Mouse (Mus musculus): Measurements from ENCODE around the gene Hist4h4. TPM values are rescaled to one million over a fixed set of nuclear protein-coding genes. Genes with fewer than 3 reads are reported as not detected.
A peak's percentile ranks its signal among the peaks of the same experiment; 100 is the strongest.

The Hist4h4 gene
- polyA plus RNA-seq (2015; fragmentation: Nextera tagmentation; extraction: Ambion mirVana): 0.35 and 0.54 TPM in 2 replicates

GRCm38 (mm10) chr6:136803739-136804633, at the start of gene Hist4h4:
Hist4h4 (minus strand) TSS chr6:136804415.
- H3K4me2 ChIP-seq (ENCODE audit: low read length): peak within 1 kb of the TSS; percentile 91
- WGBS: 0% methylated on average over 50 of the region's 50 CpGs
- no peaks in the 10 kb centered on the region for H3K36me3 ChIP-seq (ENCODE audit: control insufficient read depth, insufficient read depth, low read length)
- peak within 1 kb of the TSS; percentile 92 for H3K9ac ChIP-seq (ENCODE audit: low read depth, low read length)
- peak within 1 kb of the TSS; percentile 100 for H3K27ac ChIP-seq (ENCODE audit: low read depth, low read length)
- peaks cover 19% of the 10 kb centered on the region for H3K4me1 ChIP-seq (ENCODE audit: control insufficient read depth, insufficient read depth, low read depth, low read length)
- H3K9me3 ChIP-seq (ENCODE audit: control insufficient read depth, low read length): no peaks in the 10 kb centered on the region
- H3K27me3 ChIP-seq (replicated peaks; ENCODE audit: control insufficient read depth, insufficient read depth, low read length): no peaks in the 10 kb centered on the region
- peak; percentile 74 for ATAC-seq
- H3K4me3 ChIP-seq (ENCODE audit: low read length): peak within 1 kb of the TSS; percentile 74

GRCm38 (mm10) chr6:136852762-136853161, 48.5 kb upstream of the Hist4h4 start:
- no peaks in the 10 kb centered on the region for H3K4me1 ChIP-seq (ENCODE audit: control insufficient read depth, insufficient read depth, low read depth, low read length)
- no peak overlapping the region for H3K27ac ChIP-seq (ENCODE audit: low read depth, low read length)
- 60% methylated on average over 3 of the region's 3 CpGs for WGBS
- ATAC-seq: no peak
- no peaks in the 10 kb centered on the region for H3K9me3 ChIP-seq (ENCODE audit: control insufficient read depth, low read length)
- no peak overlapping the region for H3K4me2 ChIP-seq (ENCODE audit: low read length)
- H3K4me3 ChIP-seq (ENCODE audit: low read length): no peak overlapping the region
- H3K27me3 ChIP-seq (replicated peaks; ENCODE audit: control insufficient read depth, insufficient read depth, low read length): no peaks in the 10 kb centered on the region
- H3K9ac ChIP-seq (ENCODE audit: low read depth, low read length): no peak overlapping the region
- no peaks in the 10 kb centered on the region for H3K36me3 ChIP-seq (ENCODE audit: control insufficient read depth, insufficient read depth, low read length)

GRCm38 (mm10) chr6:136852348-136852747, 48.1 kb upstream of the Hist4h4 start:
- Histone ChIP-seq H3K4me2 (ENCODE audit: low read length) (no peak overlapping the region), H3K4me1 (ENCODE audit: control insufficient read depth, insufficient read depth, low read depth, low read length) (no peaks in the 10 kb centered on the region), H3K27me3 (replicated peaks; ENCODE audit: control insufficient read depth, insufficient read depth, low read length) (no peaks in the 10 kb centered on the region), H3K4me3 (ENCODE audit: low read length) (no peak overlapping the region), H3K27ac (ENCODE audit: low read depth, low read length) (no peak overlapping the region), H3K9me3 (ENCODE audit: control insufficient read depth, low read length) (no peaks in the 10 kb centered on the region), H3K36me3 (ENCODE audit: control insufficient read depth, insufficient read depth, low read length) (no peaks in the 10 kb centered on the region), H3K9ac (ENCODE audit: low read depth, low read length) (no peak overlapping the region)
- WGBS: 77% methylated on average over 4 of the region's 4 CpGs
- no peak for ATAC-seq

DNA sequence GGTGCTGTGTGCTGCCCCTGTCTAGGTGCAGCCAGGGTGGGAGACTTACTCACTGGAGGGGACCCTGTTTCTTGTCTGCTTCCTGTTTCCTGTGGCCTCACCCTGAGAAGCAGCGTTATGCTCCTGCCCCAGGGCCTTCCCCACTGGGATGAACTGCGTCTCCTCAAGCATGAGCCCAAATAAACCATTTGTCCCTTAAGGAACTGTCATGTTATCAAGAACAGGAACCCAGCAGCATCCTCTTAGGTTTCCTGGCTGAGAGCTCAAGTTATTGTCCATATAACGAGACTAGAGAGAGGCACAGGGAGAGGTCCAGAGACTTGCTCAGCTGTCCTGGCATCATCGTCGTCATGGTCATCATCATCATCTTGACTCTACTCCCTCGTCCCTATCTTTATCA, 46.1 kb upstream of the Hist4h4 start:
- Histone ChIP-seq H3K4me1 (ENCODE audit: control insufficient read depth, insufficient read depth, low read depth, low read length) (no peaks in the 10 kb centered on the region), H3K27me3 (replicated peaks; ENCODE audit: control insufficient read depth, insufficient read depth, low read length) (no peaks in the 10 kb centered on the region), H3K9ac (ENCODE audit: low read depth, low read length) (no peak overlapping the region), H3K4me2 (ENCODE audit: low read length) (no peak overlapping the region), H3K4me3 (ENCODE audit: low read length) (no peak overlapping the region), H3K36me3 (ENCODE audit: control insufficient read depth, insufficient read depth, low read length) (no peaks in the 10 kb centered on the region), H3K27ac (ENCODE audit: low read depth, low read length) (no peak overlapping the region), H3K9me3 (ENCODE audit: control insufficient read depth, low read length) (no peaks in the 10 kb centered on the region)
- ATAC-seq: no peak
- 80% methylated on average over 6 of the region's 6 CpGs for WGBS

DNA sequence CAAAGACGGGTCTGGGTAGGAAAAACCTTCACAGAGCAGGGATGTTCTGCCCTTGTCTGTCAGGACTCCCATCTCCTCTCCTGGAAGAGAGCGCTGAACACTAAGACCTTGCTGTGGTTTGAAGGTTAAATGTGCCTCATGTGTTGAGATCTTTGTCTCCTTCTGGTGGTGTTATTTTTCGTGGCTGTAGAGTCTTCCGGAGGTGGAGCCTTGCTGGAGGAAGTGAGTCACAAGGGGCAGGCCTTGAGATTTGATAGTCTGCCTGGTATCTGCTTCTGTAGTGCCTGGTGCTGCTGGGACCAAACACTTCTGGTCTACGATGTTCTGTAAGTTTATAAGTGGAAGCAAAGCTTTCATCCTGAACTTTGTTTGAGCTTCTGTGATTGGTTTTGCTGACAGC, 44.8 kb upstream of the Hist4h4 start:
- ATAC-seq: no peak
- no peaks in the 10 kb centered on the region for H3K4me1 ChIP-seq (ENCODE audit: control insufficient read depth, insufficient read depth, low read depth, low read length)
- H3K9ac ChIP-seq (ENCODE audit: low read depth, low read length): no peak overlapping the region
- H3K4me2 ChIP-seq (ENCODE audit: low read length): no peak overlapping the region
- H3K9me3 ChIP-seq (ENCODE audit: control insufficient read depth, low read length): no peaks in the 10 kb centered on the region
- 86% methylated on average over 5 of the region's 5 CpGs for WGBS
- no peak overlapping the region for H3K4me3 ChIP-seq (ENCODE audit: low read length)
- H3K27me3 ChIP-seq (replicated peaks; ENCODE audit: control insufficient read depth, insufficient read depth, low read length): no peaks in the 10 kb centered on the region
- H3K36me3 ChIP-seq (ENCODE audit: control insufficient read depth, insufficient read depth, low read length): no peaks in the 10 kb centered on the region
- H3K27ac ChIP-seq (ENCODE audit: low read depth, low read length): no peak overlapping the region

DNA sequence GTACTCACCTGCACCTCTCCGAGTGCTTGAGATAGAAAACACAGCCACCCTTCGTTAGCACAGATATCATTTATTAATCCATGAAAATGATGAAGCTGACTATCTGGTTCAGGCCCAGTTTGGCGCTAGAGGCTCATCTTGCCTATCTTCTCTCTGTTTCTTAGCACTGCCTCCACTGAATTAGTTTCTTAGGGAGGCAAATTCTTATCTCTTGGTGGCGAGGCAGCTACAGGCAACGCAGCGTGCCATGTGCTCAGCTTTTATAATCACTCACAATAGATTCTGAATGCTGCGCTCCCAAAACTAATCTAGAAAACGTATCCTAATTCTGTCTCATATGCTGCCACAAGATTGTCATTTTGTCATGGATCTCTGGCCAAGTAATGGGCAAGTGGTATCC, 44.2 kb upstream of the Hist4h4 start:
- H3K4me2 ChIP-seq (ENCODE audit: low read length): no peak overlapping the region
- no peak overlapping the region for H3K9ac ChIP-seq (ENCODE audit: low read depth, low read length)
- no peaks in the 10 kb centered on the region for H3K27me3 ChIP-seq (replicated peaks; ENCODE audit: control insufficient read depth, insufficient read depth, low read length)
- WGBS: 87% methylated on average over 8 of the region's 8 CpGs
- no peaks in the 10 kb centered on the region for H3K9me3 ChIP-seq (ENCODE audit: control insufficient read depth, low read length)
- no peak overlapping the region for H3K27ac ChIP-seq (ENCODE audit: low read depth, low read length)
- ATAC-seq: no peak
- H3K4me1 ChIP-seq (ENCODE audit: control insufficient read depth, insufficient read depth, low read depth, low read length): no peaks in the 10 kb centered on the region
- H3K36me3 ChIP-seq (ENCODE audit: control insufficient read depth, insufficient read depth, low read length): no peaks in the 10 kb centered on the region
- no peak overlapping the region for H3K4me3 ChIP-seq (ENCODE audit: low read length)

GRCm38 (mm10) chr6:136847790-136848189, 43.6 kb upstream of the Hist4h4 start:
- WGBS: 27% methylated on average over 2 of the region's 2 CpGs
- Histone ChIP-seq H3K27me3 (replicated peaks; ENCODE audit: control insufficient read depth, insufficient read depth, low read length) (no peaks in the 10 kb centered on the region), H3K9me3 (ENCODE audit: control insufficient read depth, low read length) (no peaks in the 10 kb centered on the region), H3K36me3 (ENCODE audit: control insufficient read depth, insufficient read depth, low read length) (no peaks in the 10 kb centered on the region), H3K4me3 (ENCODE audit: low read length) (no peak overlapping the region), H3K9ac (ENCODE audit: low read depth, low read length) (no peak overlapping the region), H3K27ac (ENCODE audit: low read depth, low read length) (no peak overlapping the region), H3K4me2 (ENCODE audit: low read length) (no peak overlapping the region), H3K4me1 (ENCODE audit: control insufficient read depth, insufficient read depth, low read depth, low read length) (no peaks in the 10 kb centered on the region)
- ATAC-seq: no peak

GRCm38 (mm10) chr6:136847267-136847666, 43.1 kb upstream of the Hist4h4 start:
- 94% methylated on average over 3 of the region's 3 CpGs for WGBS
- Histone ChIP-seq H3K27ac (ENCODE audit: low read depth, low read length) (no peak overlapping the region), H3K36me3 (ENCODE audit: control insufficient read depth, insufficient read depth, low read length) (no peaks in the 10 kb centered on the region), H3K4me3 (ENCODE audit: low read length) (no peak overlapping the region), H3K9me3 (ENCODE audit: control insufficient read depth, low read length) (no peaks in the 10 kb centered on the region), H3K9ac (ENCODE audit: low read depth, low read length) (no peak overlapping the region), H3K4me2 (ENCODE audit: low read length) (no peak overlapping the region), H3K27me3 (replicated peaks; ENCODE audit: control insufficient read depth, insufficient read depth, low read length) (no peaks in the 10 kb centered on the region), H3K4me1 (ENCODE audit: control insufficient read depth, insufficient read depth, low read depth, low read length) (no peaks in the 10 kb centered on the region)
- no peak for ATAC-seq

- no peak overlapping the region for H3K27ac ChIP-seq (ENCODE audit: low read depth, low read length)
- no peak overlapping the region for H3K4me2 ChIP-seq (ENCODE audit: low read length)
- no peaks in the 10 kb centered on the region for H3K27me3 ChIP-seq (replicated peaks; ENCODE audit: control insufficient read depth, insufficient read depth, low read length)
- no peak overlapping the region for H3K4me3 ChIP-seq (ENCODE audit: low read length)
- no peaks in the 10 kb centered on the region for H3K36me3 ChIP-seq (ENCODE audit: control insufficient read depth, insufficient read depth, low read length)
- no peaks in the 10 kb centered on the region for H3K4me1 ChIP-seq (ENCODE audit: control insufficient read depth, insufficient read depth, low read depth, low read length)
- no peaks in the 10 kb centered on the region for H3K9me3 ChIP-seq (ENCODE audit: control insufficient read depth, low read length)
- 75% methylated on average over 5 of the region's 5 CpGs for WGBS
- ATAC-seq: no peak
- no peak overlapping the region for H3K9ac ChIP-seq (ENCODE audit: low read depth, low read length)
Observed at GRCm38 (mm10) chr6:136845706-136846480, 41.7 kb upstream of the Hist4h4 start.

Data from hindbrain, embryonic 16.5 days (tissue).